Mouse (Mus musculus) limb, embryonic 12.5 days (tissue): ENCODE data around the gene Dhrs1. TPM values are rescaled to one million over a fixed set of nuclear protein-coding genes. Genes with fewer than 3 reads are reported as not detected.

Source experiments
- ATAC-seq: fragments of 200-750 bp; cut with Nextera tagmentation; 2 replicates; pipeline ENCODE4 v1.8.0; 2017; ENCODE audit warnings: low read depth, moderate TSS enrichment; ENCODE audit not compliant: insufficient number of reproducible peaks, insufficient read depth, low FRiP score, low TSS enrichment
- H3K27ac ChIP-seq: fragments of 300-500 bp; sonication (generic); 2 replicates; pipeline ENCODE4 v1.5.1; 2016; ENCODE audit warnings: mild to moderate bottlenecking, moderate library complexity
- H3K27me3 ChIP-seq: fragments of 300-500 bp; sonication (generic); 2 replicates; pipeline ENCODE4 v1.6.1; 2016; ENCODE audit warnings: mild to moderate bottlenecking, moderate library complexity
- H3K36me3 ChIP-seq: fragments of 300-500 bp; sonication (generic); 2 replicates; pipeline ENCODE4 v1.6.1; 2016; ENCODE audit warnings: mild to moderate bottlenecking, moderate library complexity
- H3K4me1 ChIP-seq: fragments of 300-500 bp; sonication (generic); replicated peaks from 2 replicates; pipeline ENCODE4 v1.6.1; 2016
- H3K4me2 ChIP-seq: fragments of 300-500 bp; sonication (generic); 2 replicates; pipeline ENCODE4 v1.6.1; 2016; ENCODE audit warnings: mild to moderate bottlenecking, moderate library complexity
- H3K4me3 ChIP-seq: fragments of 300-500 bp; sonication (generic); replicated peaks from 2 replicates; pipeline ENCODE4 v1.5.1; 2016; ENCODE audit warnings: mild to moderate bottlenecking
- H3K9ac ChIP-seq: fragments of 300-500 bp; sonication (generic); replicated peaks from 2 replicates; pipeline ENCODE4 v1.6.1; 2016; ENCODE audit warnings: mild to moderate bottlenecking, moderate library complexity
- H3K9me3 ChIP-seq: fragments of 300-500 bp; sonication (generic); 2 replicates; pipeline ENCODE4 v1.6.1; 2016; ENCODE audit warnings: mild to moderate bottlenecking, moderate library complexity
- WGBS: fragments of 180-500 bp; shearing (Covaris S2); methylation state at CpG from one replicate; pipeline ENCODE4 v1.1.7; 2016; 5-methylcytosine and 5-hydroxymethylcytosine counted together
- polyA plus RNA-seq: library from polyadenylated mRNA; unstranded; fragments of >200 nt; fragmentation: Nextera tagmentation; extraction: Ambion mirVana; gene quantifications from 2 replicates; pipeline ENCODE4 v1.2.1, GENCODE M21; 2016

Dhrs1 gene
- polyA plus RNA-seq, 1 experiment from 2014 or later: 72.5 TPM

DNA sequence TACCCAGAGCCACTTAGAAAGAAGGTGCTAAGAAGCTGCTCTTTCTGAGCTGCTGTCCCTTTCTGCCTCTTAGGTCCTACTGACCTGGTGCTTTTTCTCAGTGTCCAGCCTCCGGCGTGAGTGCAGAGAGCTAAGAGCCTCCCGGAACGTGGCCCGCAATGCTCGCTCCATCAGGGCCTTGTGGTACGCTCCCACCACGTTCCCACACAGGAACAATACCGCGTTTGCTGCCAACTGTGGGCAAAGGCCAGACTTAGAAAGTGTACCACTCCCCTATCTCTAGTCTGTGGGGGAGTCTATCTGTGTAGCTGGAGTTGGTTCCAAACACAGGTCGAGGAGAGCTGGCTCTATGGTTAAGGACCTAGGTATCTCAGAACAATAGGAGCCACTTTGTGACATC is 35.2 kb upstream of the Dhrs1 start:
- ATAC-seq: no peak
- WGBS: 82% methylated on average over 11 of the region's 11 CpGs
- Histone ChIP-seq H3K4me3 (no peak overlapping the region), H3K27ac (0 out of 2 replicates have a peak overlapping the region, but pooled peaks have one; percentile 4), H3K36me3 (peaks cover 26% of the 10 kb centered on the region), H3K27me3 (peaks cover 36% of the 10 kb centered on the region), H3K9me3 (no peaks in the 10 kb centered on the region), H3K9ac (no peak overlapping the region), H3K4me2 (no peak overlapping the region), H3K4me1 (peaks cover 27% of the 10 kb centered on the region)

DNA sequence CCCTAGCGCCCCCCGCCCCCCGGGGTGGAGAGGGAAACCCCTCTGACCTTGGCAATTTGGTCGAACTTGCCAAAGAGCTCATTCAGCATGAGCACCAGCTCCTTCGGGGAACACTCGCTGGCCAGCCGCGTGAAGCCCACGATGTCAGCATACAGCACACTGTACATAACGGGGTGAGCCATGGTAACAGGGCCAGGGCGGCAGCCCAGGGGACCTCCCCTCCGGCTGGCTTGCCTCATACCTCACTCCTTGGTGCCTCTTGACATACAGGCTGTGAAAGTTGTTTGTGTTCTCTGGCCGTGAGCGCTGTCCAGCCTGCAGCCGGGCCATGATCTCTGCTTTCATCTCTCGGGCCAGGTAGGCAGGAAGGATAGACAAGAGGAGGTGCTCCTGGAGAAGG is 34.2 kb upstream of the Dhrs1 start:
- no peak for ATAC-seq
- no peak overlapping the region for H3K4me3 ChIP-seq
- H3K4me2 ChIP-seq: no peak overlapping the region
- H3K27ac ChIP-seq: no peak overlapping the region
- no peak overlapping the region for H3K9ac ChIP-seq
- H3K27me3 ChIP-seq: peaks cover 25% of the 10 kb centered on the region
- 68% methylated on average over 16 of the region's 16 CpGs for WGBS
- H3K9me3 ChIP-seq: no peaks in the 10 kb centered on the region
- H3K36me3 ChIP-seq: peaks cover 23% of the 10 kb centered on the region
- peaks cover 27% of the 10 kb centered on the region for H3K4me1 ChIP-seq

DNA sequence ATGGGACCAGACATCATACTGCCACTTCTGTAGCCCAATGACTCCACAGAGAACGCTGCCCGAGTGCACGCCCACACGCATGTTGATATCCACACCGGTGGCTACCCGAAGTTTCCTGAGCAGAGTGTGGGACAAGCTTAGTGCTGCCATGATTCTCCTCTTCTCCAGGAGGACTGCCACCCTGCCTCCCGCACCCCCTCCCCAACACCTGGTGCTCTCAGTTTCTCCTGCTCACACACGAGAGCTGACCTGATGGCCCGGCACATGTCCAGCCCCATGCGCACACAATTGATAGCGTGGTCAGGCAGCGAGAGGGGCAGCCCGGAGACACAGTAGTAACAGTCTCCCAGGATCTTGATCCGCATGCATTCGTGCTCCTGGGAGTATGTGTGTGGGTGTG is 33.2 kb upstream of the Dhrs1 start:
- H3K9ac ChIP-seq: no peak overlapping the region
- no peak overlapping the region for H3K4me2 ChIP-seq
- no peaks in the 10 kb centered on the region for H3K9me3 ChIP-seq
- no peak overlapping the region for H3K4me3 ChIP-seq
- ATAC-seq: no peak
- WGBS: 88% methylated on average over 15 of the region's 15 CpGs
- peaks cover 17% of the 10 kb centered on the region; the same call in 1 of the 2 replicates for H3K27me3 ChIP-seq
- H3K27ac ChIP-seq: no peak overlapping the region
- peaks cover 19% of the 10 kb centered on the region for H3K4me1 ChIP-seq
- H3K36me3 ChIP-seq: peaks cover 23% of the 10 kb centered on the region

GRCm38 (mm10) chr14:55777806-55778205 is 32.3 kb upstream of the Dhrs1 start:
- Histone ChIP-seq H3K9ac (no peak overlapping the region), H3K4me1 (peaks cover 15% of the 10 kb centered on the region), H3K27me3 (peaks cover 13% of the 10 kb centered on the region; the same call in 1 of the 2 replicates), H3K4me2 (no peak overlapping the region), H3K4me3 (no peak overlapping the region), H3K27ac (no peak overlapping the region), H3K9me3 (no peaks in the 10 kb centered on the region), H3K36me3 (peaks cover 23% of the 10 kb centered on the region)
- ATAC-seq: no peak
- WGBS: 95% methylated on average over 11 of the region's 11 CpGs

DNA sequence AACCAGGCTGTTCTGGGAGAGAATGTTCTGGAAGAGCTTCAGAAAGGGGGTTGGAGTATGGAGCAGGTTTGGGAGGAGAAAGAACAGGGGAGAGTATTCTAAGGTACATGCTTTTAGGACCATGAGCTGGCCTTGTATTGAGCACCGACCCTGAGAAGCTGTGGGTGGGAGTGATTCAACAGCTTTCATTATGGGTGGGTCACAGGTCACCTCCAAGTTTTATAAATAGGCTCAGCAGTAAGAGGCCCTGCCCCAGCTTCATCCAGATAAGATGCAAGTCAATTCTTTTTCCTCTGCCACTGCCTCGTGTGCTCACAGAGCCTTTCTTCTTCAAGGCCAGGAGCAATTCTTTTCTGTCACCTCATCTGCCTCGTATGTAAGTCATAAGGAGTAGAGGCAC is 31.7 kb upstream of the Dhrs1 start:
- no peak overlapping the region for H3K4me3 ChIP-seq
- peaks cover 7% of the 10 kb centered on the region; the same call in 1 of the 2 replicates for H3K27me3 ChIP-seq
- H3K4me1 ChIP-seq: peaks cover 9% of the 10 kb centered on the region
- H3K9me3 ChIP-seq: no peaks in the 10 kb centered on the region
- H3K36me3 ChIP-seq: peaks cover 23% of the 10 kb centered on the region
- no peak for ATAC-seq
- no peak overlapping the region for H3K27ac ChIP-seq
- WGBS: 36% methylated on average over 3 of the region's 3 CpGs
- H3K4me2 ChIP-seq: no peak overlapping the region
- H3K9ac ChIP-seq: no peak overlapping the region

DNA sequence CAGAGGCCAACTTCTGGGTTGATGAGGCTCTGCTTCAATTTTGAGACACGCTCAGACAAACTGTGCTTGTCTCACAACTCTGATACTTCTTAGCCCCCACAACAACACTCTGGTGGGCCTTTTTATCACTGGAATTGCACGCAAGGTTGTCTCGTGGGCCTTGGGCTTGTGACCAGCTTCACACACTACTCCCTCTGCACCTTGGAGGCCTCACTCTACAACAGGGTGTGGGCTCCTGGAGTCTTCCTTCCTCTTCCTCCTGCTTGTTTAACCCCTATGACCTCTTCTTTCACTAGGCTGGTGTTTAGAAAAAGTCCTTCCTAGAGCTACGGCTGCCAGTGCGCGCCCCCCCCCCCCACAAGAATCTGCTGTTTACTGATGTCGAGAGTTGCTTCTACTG is 31.2 kb upstream of the Dhrs1 start:
- Histone ChIP-seq H3K4me1 (peaks cover 4% of the 10 kb centered on the region), H3K4me3 (no peak overlapping the region), H3K9ac (no peak overlapping the region), H3K27me3 (peaks cover 3% of the 10 kb centered on the region; the same call in 1 of the 2 replicates), H3K9me3 (no peaks in the 10 kb centered on the region), H3K27ac (no peak overlapping the region), H3K36me3 (peaks cover 23% of the 10 kb centered on the region), H3K4me2 (no peak overlapping the region)
- 75% methylated on average over 7 of the region's 7 CpGs for WGBS
- ATAC-seq: no peak

- Histone ChIP-seq H3K4me1 (peaks cover 12% of the 10 kb centered on the region; the same call in 1 of the 2 replicates), H3K9me3 (no peaks in the 10 kb centered on the region), H3K4me2 (no peak overlapping the region), H3K9ac (no peak overlapping the region), H3K27me3 (peaks cover 52% of the 10 kb centered on the region), H3K4me3 (no peak overlapping the region), H3K36me3 (no peaks in the 10 kb centered on the region), H3K27ac (no peak overlapping the region)
- no peak for ATAC-seq
- WGBS: 70% methylated on average over 16 of the region's 16 CpGs
Measured at GRCm38 (mm10) chr14:55769087-55769703, 23.7 kb upstream of the Dhrs1 start.

DNA sequence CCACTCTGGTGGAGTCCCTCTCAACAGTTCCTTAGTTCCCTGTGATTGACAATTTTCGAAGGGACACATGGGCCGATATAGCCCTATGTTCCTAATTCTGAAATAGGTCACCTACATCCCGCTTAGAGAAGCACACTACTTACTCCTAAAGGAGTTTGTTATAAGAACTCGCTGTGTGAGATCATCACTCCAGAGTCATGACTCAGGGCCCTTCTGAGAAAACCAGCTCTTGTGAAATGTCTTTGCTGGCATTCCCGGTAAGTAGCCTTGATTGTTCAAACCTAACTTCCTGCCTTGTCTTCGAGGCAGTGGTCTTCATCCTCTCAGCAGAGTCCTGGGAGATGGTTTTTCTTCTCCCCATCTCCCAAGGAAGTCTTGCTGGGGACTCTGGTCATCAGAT is 23.1 kb upstream of the Dhrs1 start:
- H3K4me2 ChIP-seq: no peak overlapping the region
- H3K27ac ChIP-seq: no peak overlapping the region
- ATAC-seq: no peak
- H3K9ac ChIP-seq: no peak overlapping the region
- no peak overlapping the region for H3K4me3 ChIP-seq
- 86% methylated on average over 6 of the region's 6 CpGs for WGBS
- no peaks in the 10 kb centered on the region for H3K36me3 ChIP-seq
- peaks cover 12% of the 10 kb centered on the region; the same call in 1 of the 2 replicates for H3K4me1 ChIP-seq
- peaks cover 57% of the 10 kb centered on the region for H3K27me3 ChIP-seq
- no peaks in the 10 kb centered on the region for H3K9me3 ChIP-seq

- peaks cover 13% of the 10 kb centered on the region for H3K4me1 ChIP-seq
- peak overlapping the region; percentile 79 for H3K4me2 ChIP-seq
- H3K27ac ChIP-seq: no peak overlapping the region
- H3K4me3 ChIP-seq: peak overlapping the region; percentile 43
- ATAC-seq: peak; percentile 43; the same call in 1 of the 2 replicates
- 14% methylated on average over 52 of the region's 52 CpGs for WGBS
- H3K9me3 ChIP-seq: no peaks in the 10 kb centered on the region
- no peaks in the 10 kb centered on the region for H3K36me3 ChIP-seq
- H3K9ac ChIP-seq: peak overlapping the region; percentile 63
- peaks cover 65% of the 10 kb centered on the region for H3K27me3 ChIP-seq
Measured at GRCm38 (mm10) chr14:55767519-55768414, 22.3 kb upstream of the Dhrs1 start.

DNA sequence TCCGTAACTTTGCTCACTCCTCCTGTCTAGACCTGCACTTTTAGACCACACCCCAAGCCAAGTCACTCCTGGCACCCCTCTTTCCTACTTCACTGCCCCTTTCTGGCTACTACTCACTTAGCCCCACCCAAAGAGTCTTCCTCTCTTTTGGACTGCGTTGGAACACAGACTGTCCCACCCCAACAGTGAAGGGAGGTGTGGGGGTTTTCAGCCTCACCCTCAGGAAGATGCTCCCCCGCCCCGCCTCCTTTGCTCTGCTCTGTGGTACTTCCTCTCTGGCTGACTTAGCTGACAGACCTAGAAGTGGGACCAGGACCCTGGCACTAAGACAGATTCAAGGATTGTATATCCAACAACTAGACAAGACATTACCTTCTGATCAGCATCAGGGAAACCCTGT is 20.2 kb upstream of the Dhrs1 start, which contains the start of gene Ltb4r1:
Ltb4r1 (plus strand) TSS at position 267 of the 400 bp plus-strand sequence.
- Histone ChIP-seq H3K9me3 (no peaks in the 10 kb centered on the region), H3K4me2 (no peak within 1 kb of the TSS), H3K9ac (no peak within 1 kb of the TSS), H3K4me3 (no peak within 1 kb of the TSS), H3K36me3 (no peaks in the 10 kb centered on the region), H3K4me1 (peaks cover 27% of the 10 kb centered on the region), H3K27me3 (peaks cover 83% of the 10 kb centered on the region), H3K27ac (no peak within 1 kb of the TSS)
- WGBS: 70% methylated on average over 4 of the region's 4 CpGs
- ATAC-seq: no peak

DNA sequence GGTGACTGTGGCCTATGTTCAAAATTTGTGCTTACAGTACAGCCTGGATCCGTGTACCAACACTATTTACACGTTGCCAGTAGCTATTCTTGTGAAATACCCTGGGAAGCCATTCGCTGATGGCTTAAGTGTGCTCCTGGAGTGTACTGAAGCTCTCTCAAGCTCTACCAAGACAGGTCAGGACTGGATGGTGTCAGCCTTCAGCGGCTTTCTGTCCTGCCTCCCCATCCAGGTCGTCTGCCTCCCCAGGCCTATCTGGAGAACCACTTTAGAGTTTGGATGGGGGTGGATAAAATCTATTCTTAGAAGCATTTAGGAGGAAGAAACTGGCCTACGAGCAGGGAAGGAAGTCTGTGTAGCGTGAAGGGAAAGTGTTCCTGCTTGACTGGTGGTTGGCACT is 17.7 kb upstream of the Dhrs1 start:
- H3K27me3 ChIP-seq: peaks cover 69% of the 10 kb centered on the region
- ATAC-seq: no peak
- peak overlapping the region; percentile 57; the same call in 1 of the 2 replicates for H3K4me3 ChIP-seq
- H3K4me1 ChIP-seq: peaks cover 30% of the 10 kb centered on the region
- H3K27ac ChIP-seq: no peak overlapping the region
- 72% methylated on average over 7 of the region's 7 CpGs for WGBS
- H3K36me3 ChIP-seq: no peaks in the 10 kb centered on the region
- no peaks in the 10 kb centered on the region for H3K9me3 ChIP-seq
- H3K4me2 ChIP-seq: peak overlapping the region; percentile 95
- H3K9ac ChIP-seq: no peak overlapping the region
